Mouse (Mus musculus) c-Kit-negative CD71-positive TER-119-positive erythroid progenitor cells, embryonic 14.5 days (primary cell): ENCODE results near the gene Scarb1.

ENCODE experiments used
- DNase-seq: peaks from one replicate; pipeline ENCODE4 v3.0.0-alpha.2; 2013; ENCODE audit warnings: low read depth, low spot score

Gene Scarb1

DNA sequence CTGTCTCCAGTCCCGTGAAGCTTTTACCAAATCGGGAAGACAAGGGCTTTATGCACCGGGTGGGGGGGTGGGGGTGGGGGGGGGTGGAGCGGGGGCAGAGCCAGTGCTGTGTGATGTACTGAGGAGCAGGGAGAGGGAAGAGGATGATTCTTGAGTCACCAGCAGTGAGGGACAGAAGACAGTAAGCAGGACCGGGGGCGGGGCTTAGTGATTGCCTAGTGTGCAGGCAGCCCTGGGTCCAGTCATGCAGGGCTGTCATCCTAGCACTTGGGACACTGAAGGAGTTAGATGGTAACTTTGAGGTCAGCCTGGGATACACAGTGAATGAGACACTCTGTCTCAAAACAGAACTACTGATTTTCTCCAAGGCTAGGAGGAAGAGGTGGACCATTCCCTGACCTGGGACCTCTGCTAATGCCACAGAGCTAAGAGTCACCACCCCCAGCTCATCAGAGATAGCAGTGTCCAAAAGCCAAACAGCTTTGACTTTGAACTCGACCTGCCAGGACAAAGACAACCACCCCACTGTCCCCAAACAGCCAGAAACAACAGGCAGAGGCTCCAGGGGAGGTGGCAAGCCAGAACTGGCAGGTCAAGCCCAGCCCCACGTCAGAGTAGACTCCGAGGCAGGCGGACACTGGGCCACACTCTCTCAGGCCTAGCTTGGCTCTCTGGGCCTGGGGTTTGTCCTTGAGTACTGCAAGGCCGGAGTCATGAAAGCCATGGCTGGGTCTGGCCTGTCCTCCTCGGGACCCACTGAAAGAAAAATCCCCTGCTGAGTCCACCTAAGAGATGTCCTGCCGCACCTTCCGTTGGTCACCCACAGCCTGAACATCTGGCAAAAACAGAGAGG lies 35.4 kb downstream of the Scarb1 start:
- no peak for DNase-seq

- peak; percentile 2 for DNase-seq
Measured at GRCm38 (mm10) chr5:125304245-125304856, 36.5 kb downstream of the Scarb1 start.

GRCm38 (mm10) chr5:125303055-125303454 lies 37.8 kb downstream of the Scarb1 start:
- no peak for DNase-seq

DNA sequence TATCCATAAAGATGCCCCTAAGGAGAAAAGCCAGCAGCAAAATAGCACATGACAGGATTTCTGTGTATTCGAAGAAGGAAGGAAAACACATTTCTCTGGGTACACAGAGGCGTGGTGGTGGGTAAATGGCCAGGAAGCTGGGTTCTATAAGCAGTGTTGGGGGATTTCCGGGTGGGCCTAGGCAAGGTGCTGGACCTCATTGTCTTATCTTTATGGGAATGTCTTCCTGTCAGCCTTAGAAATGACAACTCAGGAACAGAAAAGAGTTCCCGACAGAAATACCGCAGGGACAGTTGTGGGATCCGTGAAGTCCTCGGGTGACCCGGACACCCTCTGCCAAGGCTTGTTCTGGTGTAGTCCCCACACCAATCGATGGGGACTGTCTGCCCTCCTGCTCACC lies 42.7 kb downstream of the Scarb1 start:
- DNase-seq: no peak

DNA sequence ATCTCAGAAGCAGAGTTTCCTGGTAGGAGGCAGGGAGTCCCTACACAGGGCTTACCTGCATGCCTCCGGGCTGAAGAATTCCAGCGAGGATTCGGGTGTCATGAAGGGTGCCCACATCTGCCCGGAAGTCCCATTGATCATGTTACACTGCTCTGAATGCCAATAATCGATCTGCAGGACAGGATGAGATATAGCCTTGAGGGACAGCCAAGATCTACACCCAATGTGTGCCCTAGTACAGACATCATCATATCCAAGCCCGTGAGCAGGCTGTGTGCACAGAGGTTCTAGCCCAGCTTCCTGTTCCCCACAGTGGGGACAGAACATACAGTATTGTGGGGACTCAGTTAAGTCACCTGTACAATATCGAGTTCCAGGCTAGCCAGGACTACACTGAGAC lies 43.7 kb downstream of the Scarb1 start:
- DNase-seq: no peak

GRCm38 (mm10) chr5:125292951-125293350 lies 47.9 kb downstream of the Scarb1 start:
- no peak for DNase-seq

DNA sequence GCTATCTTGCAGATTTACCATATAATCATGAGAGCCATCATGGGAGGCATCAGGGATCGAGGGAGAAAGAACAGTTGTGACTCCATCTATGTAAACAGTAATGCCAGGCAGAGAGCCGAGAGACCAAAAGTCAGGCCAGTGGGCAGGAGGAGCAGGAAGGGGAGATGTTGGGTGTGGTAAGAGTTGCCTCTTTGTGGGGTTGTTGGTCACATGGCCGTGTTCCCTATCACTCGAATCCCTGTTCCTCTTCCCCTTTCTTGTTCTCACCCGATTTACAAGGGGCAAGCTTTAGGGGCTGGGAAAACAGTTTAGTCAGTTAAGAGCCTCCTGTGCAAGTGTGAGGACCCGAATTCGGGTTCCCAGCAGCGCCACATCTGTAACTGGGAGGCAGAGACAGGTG lies 49.0 kb downstream of the Scarb1 start:
- no peak for DNase-seq

GRCm38 (mm10) chr5:125291387-125291786 lies 49.5 kb downstream of the Scarb1 start:
- no peak for DNase-seq

DNA sequence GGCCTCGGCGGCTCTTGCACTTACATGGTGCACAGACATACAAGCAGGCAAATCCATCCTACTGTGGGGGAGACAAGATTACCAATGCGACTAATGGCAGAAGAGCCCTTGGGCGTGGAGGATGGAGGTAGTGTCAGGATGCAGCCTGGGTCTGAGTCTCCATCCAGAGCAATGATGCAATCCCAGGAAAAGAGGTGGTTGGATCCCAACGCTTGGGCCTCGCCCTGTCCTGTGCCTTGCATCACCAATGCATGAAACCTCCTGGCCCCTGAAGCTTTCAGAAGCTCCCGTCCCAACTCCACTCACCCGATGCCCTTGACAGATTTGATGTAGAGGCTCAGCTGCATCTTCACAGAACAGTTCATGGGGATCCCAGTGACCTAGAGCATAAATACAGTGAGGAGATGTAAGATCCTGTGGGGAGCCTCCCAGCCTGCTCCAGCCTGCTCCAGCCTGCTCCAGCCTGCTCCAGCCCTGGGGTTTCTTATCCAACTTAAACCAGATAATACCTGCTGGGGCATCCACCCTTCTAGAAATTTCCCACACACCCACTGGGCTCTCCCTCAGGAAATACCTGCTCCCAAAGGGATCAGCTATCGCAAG lies 53.7 kb downstream of the Scarb1 start:
- no peak for DNase-seq

DNA sequence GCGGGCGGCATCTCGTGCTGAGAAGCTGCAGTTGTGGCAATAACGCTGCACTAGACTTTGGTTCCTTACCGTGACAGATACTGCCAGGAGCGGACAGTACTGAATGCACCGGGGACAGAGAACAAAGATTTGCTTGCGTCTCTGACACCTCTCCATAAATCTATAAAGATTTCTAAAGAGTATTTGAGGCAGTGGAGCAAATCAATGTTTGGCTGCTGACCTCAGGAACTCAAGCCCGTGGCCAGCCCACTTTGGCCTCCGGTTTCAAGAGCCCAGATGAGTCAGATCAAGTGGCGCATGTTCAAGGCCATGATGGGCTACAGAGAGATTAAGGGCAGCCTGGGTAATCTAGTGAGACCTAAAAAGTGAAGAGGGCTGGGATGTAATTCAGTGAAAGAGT lies 54.8 kb downstream of the Scarb1 start:
- DNase-seq: no peak

DNA sequence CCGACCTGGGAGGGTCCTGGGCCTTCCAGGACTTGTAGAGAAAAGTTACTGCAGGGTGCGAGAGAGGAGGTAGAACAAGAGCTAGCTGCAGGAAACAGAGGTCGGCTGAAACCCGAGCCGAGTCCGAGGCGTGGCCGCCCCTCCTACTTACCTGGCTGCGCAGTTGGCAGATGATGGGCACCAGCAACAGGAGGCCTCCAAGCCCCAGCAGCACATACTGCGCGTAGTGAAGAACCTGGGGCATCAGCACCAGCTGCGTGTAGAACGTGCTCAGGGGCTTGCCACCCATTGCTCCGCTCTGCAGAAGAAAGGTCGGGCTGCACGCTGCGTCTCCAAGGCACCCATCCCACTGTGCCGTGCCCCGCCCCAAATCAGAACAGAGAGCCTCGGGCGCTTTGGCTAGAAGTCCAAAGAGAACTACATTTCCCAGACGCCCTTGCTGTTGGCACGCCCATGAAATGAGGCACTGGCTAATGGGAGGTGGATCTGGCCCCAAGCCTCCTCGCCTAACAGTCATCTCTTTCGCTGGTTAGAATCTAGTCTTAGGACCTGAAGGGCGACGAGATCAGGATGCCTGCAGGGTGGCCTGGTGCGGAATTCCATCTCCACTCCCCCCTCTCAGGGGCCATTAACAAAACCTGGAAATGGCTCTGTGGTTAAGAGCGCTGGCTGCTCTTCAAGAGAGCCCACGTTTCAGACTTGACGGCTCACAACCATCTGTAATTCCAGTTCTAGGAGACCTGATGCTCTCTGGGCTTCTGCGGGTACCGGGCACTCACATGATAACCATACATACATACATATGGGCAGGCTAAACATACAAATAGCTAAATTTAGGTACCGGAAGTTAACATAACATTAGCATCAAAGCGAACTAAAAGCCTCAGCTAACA lies 56.9 kb downstream of the Scarb1 start:
- no peak for DNase-seq

DNA sequence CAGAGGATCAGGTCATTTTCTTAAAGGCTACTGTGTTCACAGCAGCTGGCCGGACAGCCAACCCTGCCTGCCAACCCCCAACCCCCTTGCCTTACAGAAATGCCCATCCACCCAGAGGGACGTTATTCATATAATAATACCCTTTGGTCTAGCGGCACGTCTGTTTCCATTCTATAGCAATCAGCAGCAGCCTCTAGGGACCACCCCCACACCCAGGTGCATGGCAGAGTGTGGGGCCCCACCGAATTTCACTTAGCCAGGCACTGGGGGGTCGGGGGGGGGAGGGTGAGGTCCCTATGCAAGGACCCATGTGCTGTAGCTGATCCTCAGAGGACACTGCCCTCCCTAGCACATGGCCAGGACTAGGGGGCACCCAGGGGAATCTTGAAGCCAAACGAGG lies 61.7 kb downstream of the Scarb1 start:
- DNase-seq: no peak

- DNase-seq: no peak
Measured at GRCm38 (mm10) chr5:125278314-125278713, 62.6 kb downstream of the Scarb1 start.

DNA sequence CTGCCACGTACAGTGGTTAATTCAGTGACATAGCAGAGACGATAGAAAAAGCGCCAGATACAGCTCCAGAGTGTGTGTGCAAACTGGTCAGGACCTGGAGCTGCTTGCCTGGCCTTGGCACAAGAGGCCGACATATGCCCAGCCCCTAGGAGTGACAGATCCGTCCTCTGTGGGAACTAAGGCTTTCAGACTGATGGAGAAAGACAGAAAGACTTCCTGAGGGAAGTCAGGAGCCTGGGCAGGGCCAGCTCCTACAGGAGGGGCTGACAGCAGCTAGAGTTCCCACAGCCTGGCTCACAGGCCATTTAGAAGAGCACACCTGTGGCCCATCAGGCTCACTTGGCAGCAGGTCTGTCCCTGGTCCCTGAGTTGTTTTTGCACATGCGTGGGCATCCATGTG lies 63.6 kb downstream of the Scarb1 start:
- no peak for DNase-seq

DNA sequence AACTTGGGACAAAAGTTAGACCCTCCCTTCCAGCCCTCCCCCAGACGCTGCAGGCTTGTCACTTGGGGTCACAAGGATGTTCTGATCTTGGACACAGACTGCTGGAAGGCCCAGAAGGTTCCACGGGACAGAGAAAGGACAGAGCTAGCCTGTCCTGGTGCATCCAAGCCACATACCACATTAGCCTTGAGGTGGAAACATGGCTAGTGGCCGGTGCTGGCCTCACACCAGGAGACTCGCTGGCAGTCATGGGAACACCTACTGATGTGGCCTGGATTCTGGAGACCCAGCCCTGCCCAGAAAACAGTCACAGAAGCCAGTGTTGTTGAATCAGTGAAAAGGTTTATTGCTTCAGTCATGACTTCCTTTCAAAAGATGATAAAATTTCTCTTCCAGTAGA lies 64.1 kb downstream of the Scarb1 start:
- DNase-seq: no peak

GRCm38 (mm10) chr5:125275315-125275714 lies 65.6 kb downstream of the Scarb1 start:
- DNase-seq: no peak

DNA sequence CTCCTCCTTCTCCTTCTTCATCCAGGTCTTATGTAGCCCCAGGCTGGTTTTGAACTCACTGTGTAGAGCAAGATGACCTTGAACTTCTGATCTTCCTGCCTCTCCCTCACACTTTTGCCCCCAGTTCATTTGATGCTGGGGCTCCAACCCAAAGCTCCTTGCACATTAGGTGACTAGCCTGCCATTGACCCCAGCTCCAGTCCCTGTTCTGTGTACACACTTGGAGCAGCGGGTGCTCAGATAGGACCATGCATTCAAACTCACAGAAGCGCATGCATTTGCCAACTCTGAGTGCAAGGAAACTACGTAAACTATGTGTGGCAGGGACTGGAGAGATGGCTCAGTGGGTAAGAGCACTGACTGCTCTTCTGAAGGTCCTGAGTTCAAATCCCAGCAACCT lies 66.1 kb downstream of the Scarb1 start:
- no peak for DNase-seq

DNA sequence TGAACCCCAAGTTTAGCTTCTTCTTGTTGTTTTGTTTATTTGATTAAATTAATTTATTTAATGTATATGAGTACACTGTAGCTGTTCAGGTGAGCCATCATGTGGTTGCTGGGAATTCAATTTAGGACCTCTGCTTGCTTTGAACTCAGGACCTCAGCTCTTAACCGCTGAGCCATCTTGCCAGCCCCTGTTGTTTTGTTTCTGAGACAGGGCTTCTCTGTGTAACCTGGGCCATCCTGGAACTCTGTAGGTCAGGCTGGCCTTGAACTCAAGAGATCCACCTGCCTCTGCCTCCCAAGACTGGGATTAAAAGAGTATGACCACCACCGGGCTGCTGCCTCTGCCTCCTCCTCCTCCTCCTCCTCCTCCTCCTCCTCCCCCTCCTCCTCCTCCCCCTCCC lies 66.7 kb downstream of the Scarb1 start:
- no peak for DNase-seq

- DNase-seq: no peak
Measured at GRCm38 (mm10) chr5:125273666-125274109, 67.2 kb downstream of the Scarb1 start.

DNA sequence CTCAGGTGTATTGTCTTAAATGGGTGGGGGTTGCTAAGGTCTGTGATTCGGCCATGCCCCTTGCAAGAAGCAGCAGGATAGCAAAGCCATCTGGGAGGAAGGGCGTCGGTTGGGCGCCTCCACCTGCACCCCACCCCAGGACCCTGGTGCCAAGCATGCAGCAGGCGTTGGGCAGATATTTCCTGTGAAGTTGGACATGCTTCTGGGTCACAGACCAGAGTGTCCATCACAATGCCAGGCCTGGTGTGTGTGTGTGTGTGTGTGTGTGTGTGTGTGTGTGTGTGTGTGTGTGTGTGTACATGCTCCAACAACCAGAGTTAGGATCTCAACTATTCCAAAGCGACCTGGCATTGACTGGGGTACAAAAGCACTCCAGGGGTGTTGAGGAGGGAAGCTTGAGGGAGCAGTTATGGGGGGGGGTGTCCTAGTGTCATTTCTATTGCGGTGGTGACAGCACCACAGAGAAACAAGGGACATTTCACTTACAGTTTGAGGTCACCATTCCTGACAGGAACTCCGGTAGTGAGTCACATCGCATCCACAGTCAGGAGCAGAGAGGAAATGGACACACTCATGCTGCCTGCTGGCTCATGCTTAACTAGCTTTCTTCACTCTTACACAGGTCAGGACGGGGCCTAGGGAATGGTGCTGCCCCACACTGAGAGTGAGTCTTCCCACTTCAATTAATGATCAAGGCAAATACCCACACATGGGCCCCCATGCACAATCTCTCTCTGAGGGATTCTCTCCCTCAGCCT lies 68.5 kb downstream of the Scarb1 start:
- DNase-seq: no peak
